Mouse (Mus musculus): ENCODE measurements around the gene 2900011O08Rik.

The 2900011O08Rik gene

GRCm38 (mm10) chr16:14003386-14004130 is 17.2 kb downstream of the 2900011O08Rik start:
- no peak for DNase-seq (ENCODE audit: extremely low read depth, insufficient read length, low spot score)

DNA sequence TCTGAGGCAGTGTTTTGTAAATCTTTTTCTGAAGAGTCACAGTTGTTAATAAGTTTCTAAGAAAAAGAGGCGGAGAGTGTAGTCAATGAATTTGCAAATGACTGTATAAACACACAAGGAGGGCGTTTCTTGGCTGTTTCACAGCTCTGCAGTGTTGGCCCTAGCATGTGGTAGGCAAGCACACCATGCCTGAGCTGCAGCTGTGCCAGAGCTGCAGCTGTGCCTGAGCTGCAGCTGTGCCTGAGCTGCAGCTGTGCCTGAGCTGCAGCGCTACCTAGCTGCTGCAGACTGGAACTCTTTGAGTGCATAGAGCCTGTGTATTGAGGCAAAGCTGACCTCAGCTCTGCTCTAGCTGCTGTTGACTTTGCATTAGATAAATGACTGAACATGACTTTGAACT is 17.8 kb downstream of the 2900011O08Rik start:
- DNase-seq (ENCODE audit: extremely low read depth, insufficient read length, low spot score): no peak

GRCm38 (mm10) chr16:14004726-14005125 is 18.3 kb downstream of the 2900011O08Rik start:
- DNase-seq (ENCODE audit: extremely low read depth, insufficient read length, low spot score): no peak

GRCm38 (mm10) chr16:14005266-14005665 is 18.9 kb downstream of the 2900011O08Rik start:
- DNase-seq (ENCODE audit: extremely low read depth, insufficient read length, low spot score): no peak

DNA sequence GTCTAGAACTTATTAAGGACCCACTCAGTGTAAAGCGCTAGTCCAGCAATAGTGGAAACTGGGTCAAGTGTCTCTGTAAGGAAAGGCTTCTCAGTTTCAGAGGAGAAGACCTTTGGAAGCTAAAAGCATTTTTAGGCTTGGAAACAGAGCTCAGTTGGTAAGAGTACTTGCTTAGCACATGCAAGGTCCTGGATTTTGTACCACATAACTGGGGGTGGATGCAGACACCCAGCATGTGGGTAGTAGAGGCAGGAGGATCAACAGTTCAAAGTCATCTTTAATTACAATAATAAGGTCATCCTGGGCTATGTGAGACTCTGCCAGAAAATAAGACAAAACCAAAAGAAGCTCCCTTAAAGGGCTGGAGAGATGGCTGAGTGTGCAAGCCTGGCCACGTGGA is 21.7 kb downstream of the 2900011O08Rik start:
- no peak for DNase-seq (ENCODE audit: extremely low read depth, insufficient read length, low spot score)

DNA sequence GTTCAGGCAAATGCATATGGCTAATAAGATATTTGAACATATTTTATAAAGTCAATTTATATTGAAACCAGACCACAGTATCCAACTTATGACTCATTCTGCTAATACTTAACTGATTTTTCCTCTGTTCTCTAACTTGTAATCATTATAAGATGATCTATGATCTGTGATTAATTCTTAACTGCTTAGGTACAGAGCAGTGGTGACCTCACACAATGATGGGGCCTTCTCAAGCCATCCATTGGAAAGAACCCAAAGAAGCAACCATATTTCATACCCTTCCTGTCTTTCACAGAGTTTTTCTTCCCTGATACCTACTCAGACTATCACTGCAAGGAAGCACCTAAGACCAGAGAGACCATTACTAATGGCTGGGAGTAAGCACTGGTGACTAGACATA is 22.3 kb downstream of the 2900011O08Rik start:
- DNase-seq (ENCODE audit: extremely low read depth, insufficient read length, low spot score): no peak

- no peak for DNase-seq (ENCODE audit: extremely low read depth, insufficient read length, low spot score)
Observed at GRCm38 (mm10) chr16:14009966-14010365, 23.6 kb downstream of the 2900011O08Rik start.

DNA sequence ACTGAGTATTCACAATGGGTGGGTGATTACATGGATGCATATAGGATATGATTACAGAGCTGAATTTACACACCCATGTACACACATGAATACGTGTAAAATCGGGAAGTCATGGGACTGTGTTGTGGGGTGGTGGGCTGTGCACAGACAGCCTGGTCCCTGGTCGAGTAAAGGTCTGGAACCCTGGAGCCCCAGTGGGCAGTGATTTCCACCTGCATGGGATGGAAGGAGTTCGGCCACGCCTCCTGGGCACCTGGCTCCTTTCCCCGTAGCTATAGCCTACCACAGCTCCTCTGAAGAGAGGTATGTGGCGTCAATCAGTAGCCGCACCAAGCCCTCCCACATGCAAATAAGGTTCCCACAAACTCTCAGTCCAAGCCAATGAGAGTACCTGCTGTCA is 30.9 kb downstream of the 2900011O08Rik start:
- no peak for DNase-seq (ENCODE audit: extremely low read depth, insufficient read length, low spot score)

GRCm38 (mm10) chr16:14021166-14021822 is 34.9 kb downstream of the 2900011O08Rik start:
- DNase-seq (ENCODE audit: extremely low read depth, insufficient read length, low spot score): no peak

DNA sequence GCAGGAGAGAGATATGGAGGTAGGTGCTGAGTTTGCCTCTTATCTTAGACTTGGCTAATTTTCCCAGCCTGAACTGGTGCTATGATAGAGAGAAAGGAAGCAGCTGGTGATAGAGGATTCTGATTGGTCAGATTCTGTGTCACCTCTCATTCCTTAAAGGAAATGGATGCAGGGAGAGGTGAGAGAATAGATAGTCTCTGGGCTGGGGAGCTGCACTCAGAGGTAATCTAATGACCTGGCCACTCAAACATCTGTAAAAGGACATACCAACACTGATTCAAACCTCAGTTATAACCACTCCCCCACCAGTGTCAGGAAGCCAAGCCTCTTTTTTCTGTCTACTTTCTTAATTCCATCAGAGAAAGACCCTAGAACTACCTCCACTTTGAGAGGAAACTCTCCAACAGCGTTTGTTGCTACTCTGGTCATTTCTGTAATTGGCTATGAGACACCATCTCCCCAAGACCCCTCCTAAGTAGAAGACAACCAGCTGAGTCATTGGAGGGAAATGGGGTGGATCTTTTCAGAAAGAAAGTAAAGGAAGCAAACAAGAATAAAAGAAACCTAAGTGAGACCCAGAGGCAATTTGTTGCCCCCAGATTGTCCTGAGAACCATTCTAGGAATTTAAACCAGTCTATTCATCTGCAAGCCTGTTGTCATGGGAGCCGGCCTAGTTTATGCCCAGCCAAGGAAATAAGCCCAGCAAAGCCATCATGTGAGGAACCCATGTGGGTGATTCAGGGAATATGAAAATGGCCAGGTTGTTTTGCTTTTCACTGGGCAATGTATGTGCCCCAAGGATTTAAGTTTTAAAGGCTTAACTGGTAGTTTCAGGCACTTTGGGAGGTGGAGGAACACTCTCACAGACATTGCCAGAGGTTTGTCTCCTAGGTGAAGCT is 38.9 kb downstream of the 2900011O08Rik start:
- no peak for DNase-seq (ENCODE audit: extremely low read depth, insufficient read length, low spot score)

DNA sequence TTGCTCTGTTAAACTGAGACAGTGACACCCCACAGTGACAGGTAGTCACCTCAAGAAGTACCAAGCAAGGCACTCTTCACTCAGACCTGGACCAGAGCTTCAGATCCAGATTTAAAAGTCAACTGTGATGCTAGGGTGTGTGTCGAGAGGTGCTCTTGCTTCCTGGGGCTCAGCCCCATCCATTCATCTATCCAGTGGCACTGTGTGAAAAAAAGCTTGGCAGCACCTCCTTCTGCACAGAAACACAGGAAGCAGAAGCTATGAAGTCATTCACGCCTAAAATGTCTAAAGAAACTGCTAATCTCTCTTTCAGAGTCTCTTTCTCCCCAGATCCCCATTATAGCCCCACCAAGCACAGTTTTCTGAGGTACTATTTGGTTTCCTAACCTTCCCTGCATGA is 42.7 kb downstream of the 2900011O08Rik start:
- no peak for DNase-seq (ENCODE audit: extremely low read depth, insufficient read length, low spot score)

GRCm38 (mm10) chr16:14029851-14030250 is 43.4 kb downstream of the 2900011O08Rik start:
- peak; percentile 63 for DNase-seq (ENCODE audit: extremely low read depth, insufficient read length, low spot score)

DNA sequence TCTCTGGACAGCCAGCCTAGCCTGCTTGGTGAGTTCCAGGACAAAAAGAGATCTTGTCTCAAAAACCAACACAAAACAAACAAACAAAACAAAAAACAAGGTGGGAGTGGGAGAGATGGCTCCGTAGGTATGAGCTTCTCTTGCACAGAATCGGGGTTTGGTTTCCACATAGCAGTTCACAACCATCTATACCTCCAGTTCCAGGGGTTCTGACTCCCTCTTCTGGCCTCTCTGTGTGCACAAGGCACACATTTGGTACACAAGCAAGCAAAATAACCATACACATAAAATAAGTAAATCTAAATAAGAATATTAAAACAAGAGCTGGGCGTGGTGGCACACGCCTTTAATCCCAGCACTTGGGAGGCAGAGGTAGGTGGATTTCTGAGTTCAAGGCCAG is 44.2 kb downstream of the 2900011O08Rik start:
- no peak for DNase-seq (ENCODE audit: extremely low read depth, insufficient read length, low spot score)

DNA sequence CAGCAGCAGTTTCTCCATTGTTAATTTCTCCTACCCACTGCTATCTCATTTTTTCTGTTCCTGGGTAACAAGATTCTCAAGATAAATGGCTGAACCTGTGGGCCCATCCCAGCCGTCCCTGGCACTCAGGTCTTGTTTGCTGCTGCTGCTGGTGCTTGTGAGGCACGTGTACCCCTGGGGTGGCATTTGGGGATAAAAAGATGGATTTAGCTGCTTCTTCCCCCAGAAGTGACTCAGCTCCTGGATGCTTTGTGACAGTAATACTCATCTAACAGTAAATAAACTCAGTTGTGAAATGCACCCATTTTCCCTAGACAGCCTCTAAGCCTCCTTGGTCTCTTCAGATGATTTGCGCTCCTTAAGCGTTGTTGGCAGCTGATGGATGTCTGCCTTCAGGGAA is 46.7 kb downstream of the 2900011O08Rik start:
- no peak for DNase-seq (ENCODE audit: extremely low read depth, insufficient read length, low spot score)

DNA sequence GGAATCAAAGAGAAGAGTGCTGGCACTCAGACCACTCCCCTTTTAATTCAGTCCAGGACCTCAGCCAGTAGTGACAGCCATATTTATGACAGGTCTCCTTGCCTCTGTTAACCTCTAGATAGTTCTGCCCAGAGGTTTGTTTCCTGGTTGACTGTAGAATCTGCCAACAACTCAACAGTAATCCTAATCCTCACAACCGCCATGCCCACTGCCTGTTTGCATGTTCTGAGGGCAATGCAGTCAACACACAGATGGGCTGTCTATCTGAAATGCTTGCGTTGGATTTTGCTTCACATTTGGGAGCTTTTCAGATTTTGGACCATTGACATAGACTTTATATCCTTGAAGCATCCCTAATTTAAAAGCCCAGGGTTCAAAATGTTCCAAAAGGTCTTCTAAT is 56.0 kb downstream of the 2900011O08Rik start:
- no peak for DNase-seq (ENCODE audit: extremely low read depth, insufficient read length, low spot score)

- DNase-seq (ENCODE audit: extremely low read depth, insufficient read length, low spot score): no peak
Observed at GRCm38 (mm10) chr16:14044695-14045094, 58.3 kb downstream of the 2900011O08Rik start.

DNA sequence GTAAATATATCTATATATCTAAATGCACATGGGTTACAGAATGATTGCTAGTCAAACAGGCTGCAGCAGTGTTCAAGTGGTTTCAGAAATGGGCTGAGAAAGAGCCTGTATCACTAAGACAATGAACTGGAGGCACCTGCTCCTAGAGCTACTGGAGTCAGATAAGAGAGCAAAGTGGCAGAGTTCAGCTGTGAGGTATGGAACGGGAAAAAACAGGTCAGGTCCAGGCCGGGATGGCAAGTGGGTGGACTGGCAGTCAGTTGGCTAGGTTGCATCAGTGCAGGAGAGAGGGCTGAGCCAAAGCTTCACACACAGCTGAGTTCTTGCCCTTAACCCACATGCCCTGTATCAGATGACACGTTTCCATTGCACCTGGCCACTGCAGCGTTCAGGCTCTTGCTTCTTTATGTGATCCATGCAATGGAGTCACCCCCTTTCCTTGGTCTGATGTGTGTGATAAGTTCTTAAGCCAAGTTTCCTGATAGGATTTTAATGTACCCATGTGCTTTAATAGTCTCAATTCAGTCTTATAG is 59.9 kb downstream of the 2900011O08Rik start:
- no peak for DNase-seq (ENCODE audit: extremely low read depth, insufficient read length, low spot score)

- DNase-seq (ENCODE audit: extremely low read depth, insufficient read length, low spot score): no peak
Observed at GRCm38 (mm10) chr16:14052221-14052620, 65.8 kb downstream of the 2900011O08Rik start.

DNA sequence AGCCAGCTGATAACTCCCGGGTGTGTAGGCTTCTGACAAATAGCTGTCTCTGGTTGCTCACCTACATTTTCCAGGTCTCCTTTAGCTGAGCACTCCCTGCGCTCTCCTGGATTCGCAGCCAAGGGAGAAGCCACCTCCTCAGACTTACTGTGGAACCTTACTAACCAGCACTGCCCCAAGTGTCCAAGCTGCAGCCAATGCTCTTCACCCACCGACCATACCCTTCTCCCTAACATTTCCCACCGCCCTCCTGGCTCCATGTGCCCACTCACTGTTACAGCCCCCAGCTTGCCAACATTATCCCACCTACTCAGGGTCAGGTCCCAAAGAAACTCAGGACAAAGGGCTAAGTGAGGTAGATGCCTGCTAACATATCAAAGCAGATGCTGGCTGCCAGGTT is 66.7 kb downstream of the 2900011O08Rik start:
- no peak for DNase-seq (ENCODE audit: extremely low read depth, insufficient read length, low spot score)

DNA sequence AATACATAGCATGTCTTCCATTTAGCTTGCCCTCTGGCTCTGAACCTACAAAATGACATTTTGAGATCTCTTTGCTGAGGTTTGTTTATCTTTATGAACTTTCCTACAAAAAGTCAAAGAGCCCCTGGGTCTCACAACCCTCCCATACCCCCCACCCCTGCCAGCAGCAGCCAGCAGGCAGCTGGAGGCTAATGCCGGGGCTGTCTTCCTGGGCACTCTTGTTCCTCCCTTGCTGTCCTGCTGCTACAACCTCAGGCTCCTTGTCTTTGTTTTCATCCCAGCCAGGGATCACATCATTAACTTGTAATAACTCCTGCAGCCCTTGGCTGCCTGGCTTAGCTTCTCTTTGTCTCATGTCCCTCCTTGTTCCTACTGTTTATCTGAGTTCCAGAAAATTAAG is 68.9 kb downstream of the 2900011O08Rik start:
- DNase-seq (ENCODE audit: extremely low read depth, insufficient read length, low spot score): no peak

- no peak for DNase-seq (ENCODE audit: extremely low read depth, insufficient read length, low spot score)
Observed at GRCm38 (mm10) chr16:14056734-14057133, 70.3 kb downstream of the 2900011O08Rik start.

All from 3134 (cell line).